Mouse (Mus musculus) adrenal gland, postnatal 10 days (tissue): ENCODE data around the gene Galnt14. TPM values are rescaled to one million over a fixed set of nuclear protein-coding genes. Genes with fewer than 3 reads are reported as not detected.
A peak's percentile ranks its signal among the peaks of the same experiment; 100 is the strongest.

Source experiments
- DNase-seq: peaks from one replicate; pipeline ENCODE4 v3.0.0; 2021; ENCODE audit warnings: mixed read lengths
- total RNA-seq, 2 experiments: library from RNA; stranded (reverse); gene quantifications; 2 replicates each; pipeline ENCODE4 v1.2.3; 2021

Galnt14 gene
- total RNA-seq, 2 experiments from 2014 or later = 0.42 to 1.0 TPM

GRCm38 (mm10) chr17:73504111-73504510, 206.1 kb downstream of the Galnt14 start:
- no peak for DNase-seq

DNA sequence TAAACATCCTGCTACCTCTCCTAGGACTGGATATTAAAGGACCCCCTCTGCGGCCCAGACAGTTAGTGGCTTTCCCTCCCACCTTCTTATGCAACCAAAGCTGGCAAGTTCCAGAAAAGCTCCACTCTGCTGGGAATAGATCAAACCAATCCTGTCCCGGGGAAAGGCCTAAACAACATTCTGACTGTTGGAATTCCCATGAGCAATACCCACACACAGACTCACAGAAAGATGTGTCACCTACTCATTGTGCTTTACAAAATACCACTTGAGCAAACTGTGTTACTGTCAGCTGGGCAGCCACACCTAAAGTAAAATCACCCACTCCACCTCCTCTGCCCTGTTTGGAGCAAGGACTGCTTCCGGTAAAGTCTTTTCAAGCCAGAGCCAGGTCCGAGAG, 207.6 kb downstream of the Galnt14 start:
- DNase-seq = no peak

GRCm38 (mm10) chr17:73489519-73489918, 220.7 kb downstream of the Galnt14 start:
- no peak for DNase-seq

GRCm38 (mm10) chr17:73487792-73488191, 222.5 kb downstream of the Galnt14 start:
- peak; percentile 69 for DNase-seq

DNA sequence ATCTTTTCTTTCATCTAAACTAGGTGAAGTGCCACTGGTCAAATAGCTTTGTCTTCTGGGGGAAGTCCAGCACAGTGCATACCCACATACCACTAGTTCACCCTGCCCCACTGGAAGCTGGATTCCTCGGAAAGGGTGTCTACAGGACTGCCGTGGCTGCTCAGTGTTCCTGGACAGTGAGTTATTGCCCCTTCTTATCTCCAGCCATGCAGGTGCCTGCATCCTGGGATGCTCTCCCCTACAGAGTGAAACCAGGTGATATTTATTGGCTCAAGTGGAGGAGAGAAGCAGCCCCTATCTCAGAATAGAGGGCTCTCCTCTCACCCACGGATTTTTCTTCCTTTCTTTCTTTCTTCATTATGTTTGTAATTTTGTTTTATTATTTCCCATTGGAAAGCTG, 222.9 kb downstream of the Galnt14 start:
- DNase-seq = no peak

- DNase-seq = no peak
These were observed 232.9 kb downstream of the Galnt14 start for GRCm38 (mm10) chr17:73477096-73478076.

- no peak for DNase-seq
These were observed 235.9 kb downstream of the Galnt14 start for GRCm38 (mm10) chr17:73474371-73474770.

DNA sequence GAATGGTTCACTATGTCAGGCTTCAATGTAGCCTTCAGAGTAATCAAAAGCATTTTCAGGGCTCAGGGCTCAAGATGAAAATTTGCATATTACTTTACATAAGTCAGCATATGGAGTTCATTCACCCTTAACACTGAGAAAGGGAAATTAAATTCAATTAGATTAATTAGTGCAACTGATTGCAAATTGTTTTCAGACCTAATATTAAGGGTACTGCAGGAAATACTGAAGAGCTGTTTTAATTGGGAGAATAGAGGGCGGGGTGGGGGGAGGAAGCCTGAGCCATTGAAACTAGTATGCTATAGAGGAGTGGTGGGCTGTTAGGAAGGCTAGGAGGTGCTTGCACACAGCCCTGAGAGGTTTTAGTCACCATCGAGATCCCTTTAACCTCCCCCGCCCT, 237.2 kb downstream of the Galnt14 start:
- no peak for DNase-seq

- DNase-seq = no peak
These were observed 249.4 kb downstream of the Galnt14 start for GRCm38 (mm10) chr17:73460874-73461273.

DNA sequence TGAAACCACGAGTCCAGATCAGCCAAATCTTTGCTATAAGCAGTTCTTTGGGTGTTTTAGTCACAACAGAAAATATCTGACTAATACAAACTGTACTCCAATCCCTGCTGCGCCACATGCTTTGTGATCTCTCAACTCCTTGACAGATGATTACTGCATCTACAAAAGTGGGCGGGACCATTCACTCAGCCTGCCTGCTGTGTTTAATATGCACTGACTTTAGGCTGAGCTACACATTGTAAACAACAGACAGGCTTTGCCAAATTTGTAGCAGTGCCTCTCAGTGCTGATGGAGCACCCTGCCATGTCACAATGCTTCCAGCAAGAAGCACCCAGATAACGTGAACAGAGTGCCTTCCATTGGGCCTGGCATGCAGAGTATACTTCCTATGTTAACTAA, 251.5 kb downstream of the Galnt14 start:
- DNase-seq = no peak

DNA sequence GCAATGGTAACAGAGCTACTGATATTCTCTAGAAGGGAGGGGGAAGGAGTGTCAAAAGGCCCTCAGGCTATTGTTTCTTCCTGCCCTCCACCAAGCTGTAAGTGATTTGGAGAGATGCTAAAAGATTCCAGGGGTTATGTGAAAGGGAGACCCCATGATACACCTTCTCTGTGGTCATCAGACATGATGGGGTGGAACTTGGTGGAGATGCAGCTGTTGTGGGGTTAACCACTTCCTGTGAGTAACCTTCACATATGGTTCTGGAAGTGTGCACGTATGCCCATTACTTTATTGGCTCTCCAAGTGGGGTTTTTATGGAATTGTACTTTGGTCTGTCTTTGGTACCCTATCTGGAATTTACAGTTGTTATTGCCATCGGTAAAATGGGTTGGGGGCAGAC, 253.7 kb downstream of the Galnt14 start:
- DNase-seq = no peak

GRCm38 (mm10) chr17:73453646-73454045, 256.6 kb downstream of the Galnt14 start:
- no peak for DNase-seq

- no peak for DNase-seq
These were observed 258.0 kb downstream of the Galnt14 start for GRCm38 (mm10) chr17:73452151-73452760.

DNA sequence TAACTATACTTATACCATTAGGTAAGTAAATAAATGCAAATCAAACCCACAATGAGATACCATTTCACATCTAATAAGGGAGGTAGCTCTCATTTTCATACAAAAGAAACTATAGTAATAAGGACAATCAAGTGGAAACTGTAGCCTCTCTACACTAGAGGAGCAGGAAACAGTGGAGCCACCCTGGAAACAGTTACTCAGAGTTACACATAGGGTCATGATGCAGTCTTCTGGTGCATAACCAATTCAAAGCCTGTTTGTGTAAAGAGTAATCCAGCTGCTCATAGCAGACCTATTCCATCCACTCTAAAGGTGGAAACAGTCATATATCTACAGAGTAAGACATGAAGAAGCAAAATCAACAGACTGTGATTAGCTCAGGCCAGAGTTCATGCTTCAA, 261.1 kb downstream of the Galnt14 start:
- DNase-seq = no peak

Other genes with a start within 250 kb of the Galnt14 start
- 10 to 100 TPM; 41.0 to 70.0 TPM for gene Ehd3, start 93.7 kb upstream of the Galnt14 start, total RNA-seq
- gene Xdh, start 239.7 kb upstream of the Galnt14 start, total RNA-seq = 100 to 1,000 TPM in 1 of 2 experiments, 10 to 100 TPM in 1; 55.9 to 125 TPM